Mouse (Mus musculus) E14TG2a.4 (cell line): ENCODE results near the gene Cebpe.
A peak's percentile ranks its signal among the peaks of the same experiment; 100 is the strongest.

Source experiments
- H3K27me3 ChIP-seq: 2 replicates; pipeline ENCODE4 v1.6.1; 2014; ENCODE audit warnings: low read length, control low read depth; ENCODE audit not compliant: insufficient read depth
- H3K36me3 ChIP-seq: 2 replicates; pipeline ENCODE4 v1.6.1; 2014; ENCODE audit warnings: low read length, control low read depth; ENCODE audit not compliant: insufficient read depth
- H3K4me1 ChIP-seq: replicated peaks from 2 replicates; pipeline ENCODE4 v1.6.1; 2014; ENCODE audit warnings: low read depth, low read length, control low read depth
- H3K4me3 ChIP-seq: replicated peaks from 2 replicates; pipeline ENCODE4 v1.5.1; 2014; ENCODE audit warnings: mild to moderate bottlenecking, low read length
- H3K9me3 ChIP-seq: 2 replicates; pipeline ENCODE4 v1.6.1; 2014; ENCODE audit warnings: low read length, control low read depth
- CTCF ChIP-seq: conservative IDR thresholded peaks from 2 replicates; pipeline ENCODE4 v1.5.1; 2014; ENCODE audit warnings: low read length
- NANOG ChIP-seq: IDR thresholded peaks from 2 replicates; pipeline ENCODE4 v1.6.1; 2014; ENCODE audit warnings: borderline replicate concordance, low read length, mixed read lengths
- POU5F1 ChIP-seq: IDR thresholded peaks from 2 replicates; pipeline ENCODE4 v1.6.1; 2014; ENCODE audit warnings: low read length, borderline replicate concordance

The Cebpe gene

GRCm38 (mm10) chr14:54678657-54679304 is 33.2 kb downstream of the Cebpe start:
- H3K4me1 ChIP-seq = peaks cover 6% of the 10 kb centered on the region
- H3K36me3 ChIP-seq = peaks cover 73% of the 10 kb centered on the region
- H3K27me3 ChIP-seq = no peaks in the 10 kb centered on the region

GRCm38 (mm10) chr14:54676290-54676689 is 35.7 kb downstream of the Cebpe start:
- H3K9me3 ChIP-seq = no peaks in the 10 kb centered on the region
- TF ChIP-seq CTCF = no peak
- TF ChIP-seq POU5F1 = no peak
- no peak for TF ChIP-seq NANOG
- peaks cover 76% of the 10 kb centered on the region for H3K36me3 ChIP-seq
- peaks cover 6% of the 10 kb centered on the region for H3K4me1 ChIP-seq
- no peaks in the 10 kb centered on the region for H3K27me3 ChIP-seq
- no peak overlapping the region for H3K4me3 ChIP-seq

More at GRCm38 (mm10) chr14:54678657-54679304, 33.2 kb downstream of the Cebpe start:
- no peak overlapping the region for H3K4me3 ChIP-seq
- H3K9me3 ChIP-seq = no peaks in the 10 kb centered on the region
- TF ChIP-seq NANOG = no peak
- no peak for TF ChIP-seq CTCF
- no peak for TF ChIP-seq POU5F1

GRCm38 (mm10) chr14:54674317-54674716 is 37.7 kb downstream of the Cebpe start:
- TF ChIP-seq POU5F1 (no peak), CTCF (no peak), NANOG (no peak)

GRCm38 (mm10) chr14:54669381-54669780 is 42.6 kb downstream of the Cebpe start:
- no peaks in the 10 kb centered on the region for H3K9me3 ChIP-seq
- H3K36me3 ChIP-seq = peaks cover 73% of the 10 kb centered on the region
- peaks cover 5% of the 10 kb centered on the region for H3K4me1 ChIP-seq
- no peaks in the 10 kb centered on the region for H3K27me3 ChIP-seq
- H3K4me3 ChIP-seq = no peak overlapping the region
- no peak for TF ChIP-seq POU5F1
- peak; percentile 70 for TF ChIP-seq CTCF

More at GRCm38 (mm10) chr14:54674317-54674716, 37.7 kb downstream of the Cebpe start:
- no peaks in the 10 kb centered on the region for H3K27me3 ChIP-seq
- no peaks in the 10 kb centered on the region for H3K9me3 ChIP-seq
- no peak overlapping the region for H3K4me3 ChIP-seq
- H3K36me3 ChIP-seq = peaks cover 78% of the 10 kb centered on the region
- peaks cover 6% of the 10 kb centered on the region for H3K4me1 ChIP-seq

- Histone ChIP-seq H3K4me3 (no peak overlapping the region), H3K4me1 (peaks cover 5% of the 10 kb centered on the region), H3K9me3 (no peaks in the 10 kb centered on the region), H3K36me3 (peaks cover 88% of the 10 kb centered on the region), H3K27me3 (no peaks in the 10 kb centered on the region)
- TF ChIP-seq CTCF (no peak), NANOG (no peak), POU5F1 (no peak)
Measured at GRCm38 (mm10) chr14:54664477-54665222, 47.3 kb downstream of the Cebpe start.
